ENCODE assay signal across 15 mouse cellular contexts in the genomic region with DNA sequence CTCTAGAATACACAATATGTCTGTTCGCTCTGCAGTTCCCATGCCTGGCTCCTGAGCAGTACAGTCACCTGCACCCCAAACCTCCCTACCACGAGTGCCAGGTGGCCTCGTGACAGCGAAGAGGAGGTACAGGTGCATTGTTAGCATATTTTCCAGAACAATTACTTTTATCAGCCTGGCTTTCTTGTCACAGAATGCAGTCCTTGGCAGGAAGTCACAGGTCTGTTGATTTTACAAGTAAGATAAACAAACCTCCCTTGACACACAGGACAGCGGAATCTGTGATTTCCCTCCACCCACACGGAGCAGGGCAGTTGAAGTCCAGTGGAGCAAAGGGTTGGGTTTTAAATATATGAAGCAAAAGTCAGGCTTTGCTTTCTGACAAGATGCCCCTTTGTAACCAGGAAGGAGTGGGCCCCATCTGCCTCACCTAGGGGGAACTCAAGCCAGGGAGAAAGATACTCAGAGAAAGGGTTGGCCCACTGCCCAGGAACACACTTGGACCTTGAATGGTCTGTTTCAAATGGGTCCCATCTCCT.
A peak's percentile ranks its signal among the peaks of the same experiment; 100 is the strongest.
DNase-seq lines count a peak whose midpoint lies in the region; ATAC-seq and TF ChIP-seq lines count a peak whose summit lies in the region.
"Had no signal": no experiment of that assay in that cellular context is flagged by ENCODE, and none has a peak within 500 bp of the region (broad histone marks: within the 10 kb centered on the region; RNA-seq: fewer than 3 reads in every experiment).

No protein-coding gene starts in this region.

- ATAC-seq in kidney, postnatal 0 days (replicated peaks; ENCODE audit: low FRiP score, low read depth), result no peak; the same call in 1 of the 2 replicates
- peak; percentile 63 for ATAC-seq in lung, postnatal 0 days

- no peak for TF ChIP-seq POLR2A in brain, embryonic 14.5 days (IDR thresholded peaks at IDR 0.05; ENCODE audit: borderline replicate concordance, extremely low read depth, insufficient read depth, insufficient read length, poor library complexity, severe bottlenecking)

- H3K4me3 ChIP-seq in kidney, postnatal 0 days (replicated peaks; ENCODE audit: low read depth, low read length), result no peak overlapping the region
- H3K4me3 ChIP-seq in lung, postnatal 0 days (ENCODE audit: low read depth, low read length), result no peak overlapping the region
- H3K4me3 ChIP-seq: heart, embryonic 13.5 days; hindbrain, embryonic 10.5 days; liver, embryonic 13.5 days had no signal

- H3K27ac ChIP-seq in kidney, postnatal 0 days, result no peak overlapping the region
- H3K27ac ChIP-seq in lung, postnatal 0 days (ENCODE audit: low read length), result no peak overlapping the region
- H3K27ac ChIP-seq: heart, embryonic 13.5 days; hindbrain, embryonic 10.5 days; liver, embryonic 13.5 days had no signal

- peak; percentile 68 for TF ChIP-seq EP300 in lung, postnatal 0 days (IDR thresholded peaks at IDR 0.05)

- peak; percentile 46 for DNase-seq in kidney, postnatal 0 days (ENCODE audit: low spot score)
- DNase-seq in kidney, adult 18-20 months, result no peak
- DNase-seq in NIH3T3 (ENCODE audit: low read depth), result peak; percentile 9
- DNase-seq in brain, embryonic 14.5 days (ENCODE audit: low read depth), result peak; percentile 8
- peak; percentile 42 for DNase-seq in lung, postnatal 0 days (ENCODE audit: low spot score)
- no peak for DNase-seq in layer of hippocampus, postnatal 36 days
- no peak for DNase-seq in heart, postnatal 4 days
- no peak for DNase-seq in left cerebral cortex, postnatal 14 days (ENCODE audit: low spot score in 2 of 2)
- DNase-seq: cerebellum, adult 8-10 months; gastrocnemius, postnatal 25 days; liver, embryonic 13.5 days; thymus, postnatal 36 days had no signal

- intact Hi-C loops in left cerebral cortex, postnatal 14 days (cut with DNase I), result no loop called here

- no peaks in the 10 kb centered on the region for H3K27me3 ChIP-seq in kidney, postnatal 0 days (ENCODE audit: insufficient read depth, low read length)
- H3K27me3 ChIP-seq in lung, postnatal 0 days (replicated peaks; ENCODE audit: insufficient read depth, low read length), result no peaks in the 10 kb centered on the region
- H3K27me3 ChIP-seq: CH12.LX; liver, embryonic 13.5 days had no signal

- H3K4me1 ChIP-seq in kidney, postnatal 0 days (replicated peaks; ENCODE audit: insufficient read depth, low read length), result 0 out of 2 replicates have a peak, but pooled peaks cover 10% of the 10 kb centered on the region
- no peaks in the 10 kb centered on the region; the same call in 1 of the 2 replicates for H3K4me1 ChIP-seq in lung, postnatal 0 days (ENCODE audit: insufficient read depth, low read depth, low read length)

- no peak overlapping the region for H3K4me2 ChIP-seq in kidney, postnatal 0 days (ENCODE audit: low read length)
- no peak overlapping the region for H3K4me2 ChIP-seq in lung, postnatal 0 days (replicated peaks; ENCODE audit: low read depth, low read length)
- H3K4me2 ChIP-seq: heart, embryonic 13.5 days; liver, embryonic 13.5 days had no signal

- WGBS in kidney, postnatal 0 days, result 17% methylated on average over 6 of the region's 6 CpGs
- WGBS in lung, postnatal 0 days, result 13% methylated on average over 6 of the region's 6 CpGs

- H3K9ac ChIP-seq in kidney, postnatal 0 days (ENCODE audit: low read depth, low read length), result no peak overlapping the region
- H3K9ac ChIP-seq in lung, postnatal 0 days (replicated peaks; ENCODE audit: low read depth), result no peak overlapping the region
- H3K9ac ChIP-seq: heart, embryonic 13.5 days; liver, embryonic 13.5 days had no signal

- TF ChIP-seq CTCF in kidney, postnatal 0 days (IDR thresholded peaks at IDR 0.05; ENCODE audit: low read depth), result no peak
- TF ChIP-seq CTCF in brain, embryonic 14.5 days (IDR thresholded peaks at IDR 0.05; ENCODE audit: borderline replicate concordance, extremely low read depth, insufficient read depth, insufficient read length), result no peak
- no peak for TF ChIP-seq CTCF in lung, postnatal 0 days (IDR thresholded peaks at IDR 0.05)

- H3K9me3 ChIP-seq in kidney, postnatal 0 days (replicated peaks; ENCODE audit: low read length), result no peaks in the 10 kb centered on the region
- no peaks in the 10 kb centered on the region for H3K9me3 ChIP-seq in lung, postnatal 0 days (ENCODE audit: low read length)
- H3K9me3 ChIP-seq: heart, embryonic 13.5 days; hindbrain, embryonic 10.5 days; liver, embryonic 13.5 days had no signal

- no peaks in the 10 kb centered on the region for H3K36me3 ChIP-seq in kidney, postnatal 0 days (ENCODE audit: insufficient read depth, low read length)
- no peaks in the 10 kb centered on the region for H3K36me3 ChIP-seq in lung, postnatal 0 days (ENCODE audit: insufficient read depth, low read length)
- H3K36me3 ChIP-seq: heart, embryonic 13.5 days; hindbrain, embryonic 10.5 days; liver, embryonic 13.5 days had no signal

Comparison
In these comparisons a context has a peak if more than half of its experiments do, and no peak if none do; other contexts are left out.
1. DNase-seq: peak in kidney, postnatal 0 days (single experiment), NIH3T3 (single experiment), brain, embryonic 14.5 days (single experiment) and lung, postnatal 0 days (single experiment); none in kidney, adult 18-20 months (single experiment), layer of hippocampus, postnatal 36 days (0 of 2), heart, postnatal 4 days (single experiment) and left cerebral cortex, postnatal 14 days (0 of 2).